Mouse (Mus musculus): ENCODE measurements around the gene Ctsk. TPM values are rescaled to one million over a fixed set of nuclear protein-coding genes. Genes with fewer than 3 reads are reported as not detected.

The Ctsk gene
- polyA plus RNA-seq, 1 experiment from 2014 or later: 5.5 TPM

DNA sequence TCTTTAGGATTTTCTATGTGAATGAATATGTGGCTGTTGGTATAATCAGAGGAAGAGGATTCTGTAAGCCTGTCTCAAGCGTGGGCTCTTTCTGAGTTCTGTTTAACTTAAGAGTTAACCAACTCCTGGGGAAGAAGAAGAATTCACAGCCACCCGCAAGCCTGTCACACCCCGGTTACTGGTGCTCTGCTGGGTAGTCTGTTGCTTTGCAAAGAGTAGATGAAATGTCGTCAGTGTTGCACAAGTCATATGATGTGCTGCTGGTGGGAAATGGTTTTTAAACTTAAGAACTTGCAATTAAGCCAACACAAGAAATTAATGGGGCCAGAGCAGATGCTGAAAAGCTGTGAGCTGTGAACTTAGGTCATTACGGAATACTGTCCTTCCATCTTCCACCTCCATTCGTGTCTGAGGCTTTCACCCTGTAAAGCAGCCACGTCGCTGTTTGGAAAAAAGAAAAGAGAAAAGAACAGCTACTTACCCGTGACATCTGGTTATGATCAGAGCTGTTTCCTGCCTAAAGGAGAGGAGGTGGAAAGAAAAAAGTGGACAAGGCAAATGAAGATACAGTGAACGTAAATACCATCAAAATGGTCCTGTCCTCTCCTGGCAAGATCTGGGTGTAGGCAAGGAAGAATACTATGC, 562 bp downstream of the Ctsk start:
- H3K4me1 ChIP-seq: peaks cover 27% of the 10 kb centered on the region
- no peaks in the 10 kb centered on the region for H3K27me3 ChIP-seq (replicated peaks; ENCODE audit: low read depth, poor library complexity, severe bottlenecking)
- 45% methylated on average over 10 of the region's 10 CpGs for WGBS
- peak overlapping the region; percentile 74 for H3K27ac ChIP-seq (replicated peaks)
- peaks cover 27% of the 10 kb centered on the region for H3K36me3 ChIP-seq (replicated peaks)
- no peaks in the 10 kb centered on the region for H3K9me3 ChIP-seq
- H3K4me3 ChIP-seq: peak overlapping the region; percentile 13
- DNase-seq (ENCODE audit: low spot score): peak; percentile 25

DNA sequence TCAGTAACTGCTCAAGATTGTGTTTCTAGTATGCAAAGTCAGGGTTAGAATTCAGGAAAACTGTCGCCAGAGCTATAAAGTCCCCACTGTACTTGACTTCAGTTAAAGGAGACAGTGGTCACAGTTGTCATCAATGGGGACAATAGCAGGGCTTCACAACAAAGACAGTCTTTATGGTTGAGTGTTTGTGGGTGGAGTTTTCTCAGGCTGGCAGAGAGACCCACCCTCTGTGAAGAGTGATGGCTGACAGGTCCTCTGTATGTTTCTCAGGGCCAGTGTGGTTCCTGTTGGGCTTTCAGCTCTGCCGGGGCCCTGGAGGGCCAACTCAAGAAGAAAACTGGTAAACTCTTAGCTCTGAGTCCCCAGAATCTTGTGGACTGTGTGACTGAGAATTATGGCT, 3.3 kb downstream of the Ctsk start:
- no peak overlapping the region for H3K4me3 ChIP-seq
- no peaks in the 10 kb centered on the region; the same call in 1 of the 2 replicates for H3K36me3 ChIP-seq (replicated peaks)
- H3K9me3 ChIP-seq: no peaks in the 10 kb centered on the region
- 53% methylated on average over 2 of the region's 2 CpGs for whole genome bisulfite sequencing
- no peak for DNase-seq (ENCODE audit: low spot score)
- H3K27me3 ChIP-seq (replicated peaks; ENCODE audit: low read depth, poor library complexity, severe bottlenecking): no peaks in the 10 kb centered on the region
- peaks cover 27% of the 10 kb centered on the region for H3K4me1 ChIP-seq
- 0 out of 2 replicates have a peak overlapping the region, but pooled peaks have one; percentile 19 for H3K27ac ChIP-seq (replicated peaks)

DNA sequence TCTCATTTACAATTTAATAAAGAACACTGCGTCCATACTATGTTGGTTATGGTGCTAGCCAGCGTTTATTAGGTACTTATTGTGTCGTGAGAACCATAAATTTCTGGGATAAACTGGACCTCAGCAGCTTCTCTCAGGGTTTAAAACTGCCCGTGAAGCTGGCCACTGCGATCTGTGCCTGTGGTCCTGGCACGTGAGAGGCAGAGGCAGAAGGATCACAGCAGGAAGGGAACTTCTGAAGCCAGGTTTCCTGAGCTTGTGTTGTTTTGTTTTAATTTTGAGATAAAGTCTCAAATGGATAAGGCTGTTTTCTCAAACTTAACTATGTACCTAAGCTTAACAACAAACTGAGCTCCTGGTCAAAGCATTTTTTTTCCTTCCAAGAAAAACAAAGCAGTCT, 10.3 kb downstream of the Ctsk start:
- Histone ChIP-seq H3K9me3 (no peaks in the 10 kb centered on the region), H3K36me3 (replicated peaks) (no peaks in the 10 kb centered on the region; the same call in 1 of the 2 replicates), H3K27ac (replicated peaks) (no peak overlapping the region), H3K4me3 (no peak overlapping the region), H3K4me1 (no peaks in the 10 kb centered on the region), H3K27me3 (replicated peaks; ENCODE audit: low read depth, poor library complexity, severe bottlenecking) (no peaks in the 10 kb centered on the region)
- 80% methylated on average over 6 of the region's 6 CpGs for WGBS
- no peak for DNase-seq (ENCODE audit: low spot score)

DNA sequence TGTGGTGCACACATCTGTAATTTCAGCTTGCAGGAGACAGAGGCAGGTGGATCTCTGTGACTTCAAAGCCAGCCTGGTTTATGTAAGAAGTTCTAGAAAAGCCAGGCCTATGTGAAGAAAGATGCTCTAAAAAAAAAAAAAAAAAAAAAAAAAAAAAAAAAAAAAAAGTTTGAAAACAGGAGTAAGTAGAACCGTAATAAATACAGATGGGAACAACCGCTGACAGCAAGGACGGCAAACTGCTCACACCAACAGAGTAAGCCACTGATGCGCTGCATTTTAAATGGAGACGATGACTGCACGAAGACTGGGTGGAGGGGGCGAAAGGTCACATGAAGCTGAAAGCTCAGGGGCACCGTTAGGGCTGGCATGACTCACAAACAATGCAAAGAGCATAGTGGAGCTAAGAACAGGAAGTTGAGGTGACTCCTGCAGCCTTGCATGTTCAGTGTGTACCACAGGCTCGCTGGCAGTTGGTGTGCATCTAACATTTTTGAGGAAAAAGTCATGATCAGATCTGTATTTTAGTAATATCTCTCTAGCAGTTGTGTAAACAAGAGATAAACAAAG, 12.6 kb downstream of the Ctsk start:
- DNase-seq (ENCODE audit: low spot score): no peak
- 75% methylated on average over 9 of the region's 9 CpGs for WGBS
- H3K4me3 ChIP-seq: no peak overlapping the region
- H3K36me3 ChIP-seq (replicated peaks): no peaks in the 10 kb centered on the region; the same call in 1 of the 2 replicates
- H3K27me3 ChIP-seq (replicated peaks; ENCODE audit: low read depth, poor library complexity, severe bottlenecking): no peaks in the 10 kb centered on the region
- H3K27ac ChIP-seq (replicated peaks): no peak overlapping the region
- no peaks in the 10 kb centered on the region for H3K4me1 ChIP-seq
- H3K9me3 ChIP-seq: no peaks in the 10 kb centered on the region

DNA sequence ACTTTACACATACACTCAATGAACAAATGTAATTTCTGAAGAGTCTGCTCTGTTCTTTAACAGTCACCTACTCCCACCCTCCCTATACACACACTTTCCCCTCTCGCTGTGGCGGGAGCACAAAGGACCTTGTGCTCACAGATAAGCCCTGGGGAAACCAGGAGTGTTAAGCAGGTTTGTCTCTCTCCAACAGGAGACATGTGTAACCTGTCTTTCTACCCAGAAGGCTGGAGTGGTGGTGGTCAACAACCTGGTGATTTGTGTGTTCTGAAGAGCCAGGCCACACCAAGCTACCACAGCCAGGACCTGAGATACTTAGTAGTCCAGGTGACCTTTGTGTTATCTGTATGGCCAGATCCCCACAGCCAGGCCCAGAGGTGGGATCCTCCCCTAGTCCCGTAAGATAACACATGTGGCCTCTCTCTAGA, 17.6 kb downstream of the Ctsk start:
- no peak overlapping the region for H3K4me3 ChIP-seq
- no peaks in the 10 kb centered on the region for H3K27me3 ChIP-seq (replicated peaks; ENCODE audit: low read depth, poor library complexity, severe bottlenecking)
- H3K9me3 ChIP-seq: no peaks in the 10 kb centered on the region
- DNase-seq (ENCODE audit: low spot score): no peak
- 95% methylated on average over 3 of the region's 3 CpGs for WGBS
- no peaks in the 10 kb centered on the region for H3K36me3 ChIP-seq (replicated peaks)
- no peak overlapping the region for H3K27ac ChIP-seq (replicated peaks)
- H3K4me1 ChIP-seq: peaks cover 5% of the 10 kb centered on the region; the same call in 1 of the 2 replicates

DNA sequence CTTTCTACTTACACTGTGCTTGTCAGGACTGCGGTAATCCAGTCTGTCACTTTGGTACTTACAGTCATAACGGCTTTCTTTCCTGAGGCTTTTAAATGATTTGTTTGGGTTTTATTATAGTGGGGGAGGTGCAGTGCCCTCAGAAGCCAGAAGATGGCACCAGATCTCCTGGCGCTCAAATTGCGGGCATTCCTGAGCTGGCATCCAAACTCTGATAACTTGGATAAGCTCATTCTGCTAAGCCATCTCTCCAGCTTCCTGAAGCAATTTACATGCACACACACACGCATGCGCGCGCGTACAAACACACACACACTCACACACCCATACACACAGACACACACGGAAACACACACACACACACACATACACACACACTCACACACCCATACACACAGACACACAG, 18.4 kb downstream of the Ctsk start:
- Histone ChIP-seq H3K27ac (replicated peaks) (no peak overlapping the region), H3K27me3 (replicated peaks; ENCODE audit: low read depth, poor library complexity, severe bottlenecking) (no peaks in the 10 kb centered on the region), H3K36me3 (replicated peaks) (no peaks in the 10 kb centered on the region), H3K4me3 (no peak overlapping the region), H3K9me3 (no peaks in the 10 kb centered on the region), H3K4me1 (peaks cover 5% of the 10 kb centered on the region; the same call in 1 of the 2 replicates)
- DNase-seq (ENCODE audit: low spot score): peak; percentile 77
- 33% methylated on average over 10 of the region's 10 CpGs for WGBS

DNA sequence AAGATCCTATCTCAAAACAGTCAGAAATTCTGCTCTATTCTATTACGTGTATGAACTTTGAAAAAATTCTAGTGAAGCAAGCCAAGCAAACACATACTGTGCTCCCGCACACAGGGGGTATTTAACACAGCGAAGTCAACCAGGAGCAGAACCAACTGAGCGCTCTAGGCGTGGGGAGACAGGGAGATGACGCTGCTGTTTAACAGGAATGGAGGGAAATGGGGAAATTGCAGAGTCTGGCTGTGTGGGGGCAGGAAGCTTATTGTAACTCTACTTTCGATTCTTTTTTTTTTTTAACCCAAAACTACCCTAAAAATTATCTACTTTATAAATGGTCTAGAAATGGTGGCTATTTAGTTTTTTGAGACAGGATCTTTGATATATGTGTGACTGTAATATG, 19.8 kb downstream of the Ctsk start:
- WGBS: 81% methylated on average over 7 of the region's 7 CpGs
- peaks cover 11% of the 10 kb centered on the region; the same call in 1 of the 2 replicates for H3K4me1 ChIP-seq

DNA sequence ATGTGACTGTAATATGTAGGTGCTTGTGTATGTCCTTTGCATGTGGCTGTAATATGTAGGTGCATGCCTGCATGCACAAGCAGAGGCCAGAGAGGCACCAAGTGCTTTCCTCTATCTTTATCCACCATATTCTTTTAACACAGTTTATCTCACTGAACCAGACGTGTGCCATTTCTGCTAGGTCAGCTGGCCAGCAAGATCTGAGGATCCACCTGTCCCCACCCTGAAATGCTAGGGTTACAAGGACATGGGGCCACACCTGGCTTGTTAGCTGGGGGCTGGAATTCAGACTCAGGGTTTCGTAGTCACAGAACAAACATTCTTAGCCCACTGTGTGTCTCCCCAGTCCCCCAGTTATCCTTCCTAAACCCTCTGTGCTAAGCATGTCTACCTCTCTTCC, 20.3 kb downstream of the Ctsk start:
- Histone ChIP-seq H3K4me3 (no peak overlapping the region), H3K27me3 (replicated peaks; ENCODE audit: low read depth, poor library complexity, severe bottlenecking) (no peaks in the 10 kb centered on the region), H3K27ac (replicated peaks) (no peak overlapping the region), H3K4me1 (peaks cover 13% of the 10 kb centered on the region), H3K36me3 (replicated peaks) (no peaks in the 10 kb centered on the region), H3K9me3 (no peaks in the 10 kb centered on the region)
- no peak for DNase-seq (ENCODE audit: low spot score)
- 74% methylated on average over 2 of the region's 2 CpGs for WGBS

More for the DNA sequence above, 19.8 kb downstream of the Ctsk start:
- DNase-seq (ENCODE audit: low spot score): no peak
- Histone ChIP-seq H3K27me3 (replicated peaks; ENCODE audit: low read depth, poor library complexity, severe bottlenecking) (no peaks in the 10 kb centered on the region), H3K4me3 (no peak overlapping the region), H3K36me3 (replicated peaks) (no peaks in the 10 kb centered on the region), H3K9me3 (no peaks in the 10 kb centered on the region), H3K27ac (replicated peaks) (no peak overlapping the region)

DNA sequence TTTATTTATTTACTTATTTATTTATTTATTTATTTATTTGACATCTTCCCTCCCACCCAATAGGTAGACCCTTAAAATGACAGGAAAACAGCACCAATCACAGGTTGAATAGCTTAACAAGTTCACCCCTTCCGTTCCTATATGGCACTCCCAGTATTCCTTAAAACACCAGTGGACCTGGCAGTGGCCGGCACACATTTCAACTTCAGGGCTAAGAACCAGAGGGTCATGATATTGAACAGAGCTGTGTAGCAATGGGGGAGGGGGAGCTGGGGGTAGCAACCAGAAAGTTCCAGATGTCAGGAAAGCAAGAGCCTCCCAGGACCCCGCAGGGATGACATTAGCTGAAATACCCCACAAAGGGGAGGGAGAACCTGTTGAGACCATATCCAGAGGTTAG, 21.0 kb downstream of the Ctsk start:
- WGBS: 80% methylated on average over 3 of the region's 3 CpGs
- Histone ChIP-seq H3K27me3 (replicated peaks; ENCODE audit: low read depth, poor library complexity, severe bottlenecking) (no peaks in the 10 kb centered on the region), H3K9me3 (no peaks in the 10 kb centered on the region), H3K4me3 (no peak overlapping the region), H3K27ac (replicated peaks) (no peak overlapping the region; the same call in 1 of the 2 replicates), H3K4me1 (peaks cover 16% of the 10 kb centered on the region), H3K36me3 (replicated peaks) (no peaks in the 10 kb centered on the region)
- no peak for DNase-seq (ENCODE audit: low spot score)

DNA sequence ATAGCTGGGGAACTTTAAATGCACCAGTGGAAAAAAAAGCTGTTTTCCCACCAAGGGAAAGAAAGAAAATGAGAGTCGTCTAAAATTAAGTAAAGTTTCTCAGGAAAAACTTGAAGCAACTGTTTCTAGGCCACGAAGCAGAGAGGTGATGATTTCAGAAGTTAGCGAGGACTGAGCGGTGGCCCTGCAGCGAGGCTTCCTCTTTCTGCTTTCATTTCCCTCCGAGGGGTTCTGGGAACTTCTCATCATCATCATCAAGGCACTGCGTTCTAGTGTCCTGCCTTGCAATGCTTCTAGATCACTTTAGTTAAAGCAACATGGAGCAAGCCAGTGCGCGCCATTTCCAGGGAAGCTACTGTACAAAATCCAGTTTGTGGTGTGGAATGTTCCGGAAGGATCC, 22.1 kb downstream of the Ctsk start:
- H3K4me3 ChIP-seq: no peak overlapping the region
- WGBS: 90% methylated on average over 10 of the region's 10 CpGs
- DNase-seq (ENCODE audit: low spot score): no peak
- H3K27me3 ChIP-seq (replicated peaks; ENCODE audit: low read depth, poor library complexity, severe bottlenecking): no peaks in the 10 kb centered on the region
- H3K4me1 ChIP-seq: peaks cover 16% of the 10 kb centered on the region
- H3K9me3 ChIP-seq: no peaks in the 10 kb centered on the region
- no peak overlapping the region for H3K27ac ChIP-seq (replicated peaks)
- H3K36me3 ChIP-seq (replicated peaks): no peaks in the 10 kb centered on the region

DNA sequence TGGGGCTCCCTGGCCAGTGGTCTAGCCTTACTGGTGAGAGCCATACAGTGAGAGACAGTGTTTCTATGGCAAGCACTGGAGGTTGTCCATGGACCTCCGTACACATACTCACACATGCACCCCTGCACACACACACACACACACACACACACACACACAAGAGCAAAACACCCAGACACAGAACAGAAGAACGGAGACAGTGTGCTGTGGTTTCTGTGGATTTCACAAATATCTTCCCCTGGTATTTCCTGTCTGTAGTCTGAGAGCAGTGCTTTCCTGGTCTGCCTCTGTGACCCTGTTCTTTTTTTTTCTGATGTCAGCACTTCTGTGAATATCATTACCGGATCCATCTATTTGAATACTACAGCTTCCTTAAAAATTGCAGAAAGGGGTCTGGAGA, 24.6 kb downstream of the Ctsk start:
- H3K36me3 ChIP-seq (replicated peaks): no peaks in the 10 kb centered on the region
- WGBS: 75% methylated on average over 3 of the region's 3 CpGs

DNA sequence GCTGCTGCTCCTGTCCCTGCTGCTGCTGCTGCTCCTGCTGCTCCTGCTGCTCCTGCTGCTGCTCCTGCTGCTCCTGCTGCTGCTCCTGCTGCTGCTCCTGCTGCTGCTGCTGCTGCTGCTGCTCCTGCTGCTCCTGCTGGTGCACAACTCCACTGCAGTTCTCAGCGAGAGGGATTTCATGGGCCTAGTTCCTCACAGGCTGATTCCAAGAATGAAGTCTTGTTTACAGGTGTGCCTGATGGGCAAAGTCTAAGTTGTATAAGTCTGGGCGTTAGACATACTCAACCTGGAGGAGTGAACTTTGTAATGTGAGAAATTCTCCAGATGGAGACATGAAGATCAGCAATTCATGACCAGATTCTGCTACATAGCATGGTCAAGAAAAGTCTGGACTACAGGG, 25.6 kb downstream of the Ctsk start:
- no peak overlapping the region for H3K4me3 ChIP-seq
- DNase-seq (ENCODE audit: low spot score): no peak
- H3K27me3 ChIP-seq (replicated peaks; ENCODE audit: low read depth, poor library complexity, severe bottlenecking): no peaks in the 10 kb centered on the region
- peaks cover 11% of the 10 kb centered on the region for H3K4me1 ChIP-seq
- no peaks in the 10 kb centered on the region for H3K36me3 ChIP-seq (replicated peaks)
- 72% methylated on average over 2 of the region's 2 CpGs for WGBS
- H3K27ac ChIP-seq (replicated peaks): no peak overlapping the region
- H3K9me3 ChIP-seq: no peaks in the 10 kb centered on the region

More for the DNA sequence above, 24.6 kb downstream of the Ctsk start:
- no peaks in the 10 kb centered on the region for H3K9me3 ChIP-seq
- 0 out of 2 replicates have a peak overlapping the region, but pooled peaks have one; percentile 20 for H3K27ac ChIP-seq (replicated peaks)
- no peak overlapping the region for H3K4me3 ChIP-seq
- DNase-seq (ENCODE audit: low spot score): no peak
- no peaks in the 10 kb centered on the region for H3K27me3 ChIP-seq (replicated peaks; ENCODE audit: low read depth, poor library complexity, severe bottlenecking)
- peaks cover 11% of the 10 kb centered on the region for H3K4me1 ChIP-seq

DNA sequence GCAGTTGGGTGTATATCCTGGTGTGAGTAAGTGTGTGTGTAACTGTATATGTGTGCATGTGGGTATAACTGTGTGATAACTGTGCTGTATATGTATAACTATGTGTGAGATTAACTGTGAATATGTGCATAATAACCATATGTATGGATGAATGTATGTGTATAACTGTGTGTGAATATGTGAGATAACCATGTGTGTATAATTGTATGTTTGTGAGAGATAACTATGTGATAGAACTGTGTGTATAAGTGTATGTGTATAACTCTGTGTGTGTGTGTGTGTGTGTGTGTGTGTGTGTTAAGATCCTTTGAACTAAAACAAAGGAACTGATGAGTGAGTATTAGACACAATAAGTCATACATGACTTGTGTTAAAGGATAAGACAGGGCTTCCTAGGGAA, 27.1 kb downstream of the Ctsk start:
- H3K27me3 ChIP-seq (replicated peaks; ENCODE audit: low read depth, poor library complexity, severe bottlenecking): no peaks in the 10 kb centered on the region
- no peaks in the 10 kb centered on the region for H3K9me3 ChIP-seq
- H3K36me3 ChIP-seq (replicated peaks): no peaks in the 10 kb centered on the region
- H3K4me1 ChIP-seq: peaks cover 11% of the 10 kb centered on the region
- no peak overlapping the region for H3K4me3 ChIP-seq
- no peak for DNase-seq (ENCODE audit: low spot score)
- H3K27ac ChIP-seq (replicated peaks): no peak overlapping the region
